Mouse (Mus musculus) testis, adult 2 months (tissue): Measurements from ENCODE around the gene Hist1h1d.
A peak's percentile ranks its signal among the peaks of the same experiment; 100 is the strongest.
"Not testable (repeated sequence)": the region's sequence is repeated elsewhere in the genome, so short reads cannot be mapped to it uniquely, and the experiment has no call there.

Source experiments
- CTCF ChIP-seq: fragments of 200-500 bp; IDR thresholded peaks from 2 replicates; pipeline ENCODE4 v1.5.1; 2012; ENCODE audit warnings: low read depth, mild to moderate bottlenecking, inconsistent platforms, low read length, moderate library complexity; ENCODE audit not compliant: control insufficient read depth, insufficient read depth, insufficient replicate concordance
- POLR2A ChIP-seq: fragments of 200-500 bp; IDR thresholded peaks from 2 replicates; pipeline ENCODE4 v1.6.1; 2012; ENCODE audit warnings: low read depth, mild to moderate bottlenecking, inconsistent platforms, low read length, moderate library complexity; ENCODE audit not compliant: control insufficient read depth

GRCm38 (mm10) chr13:23561883-23562659 is 9.0 kb downstream of the Hist1h1d start, which contains the start of gene Hist1h3e:
- not testable (repeated sequence) for TF ChIP-seq CTCF
- peak; percentile 83 for TF ChIP-seq POLR2A
